Mouse (Mus musculus) testis, postnatal 10 days (tissue): Measurements from ENCODE around the gene Ifi35.
"Not testable (repeated sequence)": the region's sequence is repeated elsewhere in the genome, so short reads cannot be mapped to it uniquely, and the experiment has no call there.

Source experiments
- DNase-seq: peaks from one replicate; pipeline ENCODE4 v3.0.0; 2021; ENCODE audit warnings: low spot score

Ifi35 gene

DNA sequence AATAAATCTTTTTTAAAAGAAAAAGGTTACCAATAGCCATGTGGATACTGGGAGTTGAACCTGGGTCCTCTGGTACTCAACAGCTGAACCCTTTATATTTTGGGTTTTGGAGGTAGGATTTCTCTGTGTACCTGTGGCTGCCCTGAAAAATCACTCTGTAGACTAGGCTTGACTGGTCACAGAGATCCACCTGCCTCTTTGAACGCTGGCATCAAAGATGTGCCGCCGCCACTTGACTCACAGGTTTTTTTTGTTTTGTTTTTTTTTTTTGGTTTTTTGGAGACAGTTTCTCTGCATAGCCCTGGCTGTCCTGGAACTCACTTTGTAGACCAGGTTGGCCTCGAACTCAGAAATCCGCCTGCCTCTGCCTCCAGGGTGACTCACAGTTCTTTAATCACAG is 421 bp upstream of the Ifi35 start:
- DNase-seq, result no peak

DNA sequence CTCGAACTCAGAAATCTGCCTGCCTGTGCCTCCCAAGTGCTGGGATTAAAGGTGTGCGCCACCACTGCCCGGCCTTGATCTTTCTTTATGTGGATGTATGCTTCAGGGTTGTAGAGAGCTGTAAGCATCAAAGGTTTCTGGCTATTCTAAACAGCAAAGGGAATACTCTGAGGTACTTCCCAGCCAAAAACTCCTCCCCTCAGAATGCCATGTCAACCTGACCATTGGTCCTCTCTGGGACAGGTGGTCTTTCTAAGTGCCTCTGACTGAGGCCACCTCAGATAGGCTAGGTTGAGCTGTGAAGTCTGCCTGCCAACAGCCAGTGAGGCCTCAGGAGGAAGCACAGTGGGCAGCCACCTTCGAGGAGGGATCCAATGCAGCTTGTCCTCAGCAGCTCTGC is 692 bp downstream of the Ifi35 start:
- no peak for DNase-seq

DNA sequence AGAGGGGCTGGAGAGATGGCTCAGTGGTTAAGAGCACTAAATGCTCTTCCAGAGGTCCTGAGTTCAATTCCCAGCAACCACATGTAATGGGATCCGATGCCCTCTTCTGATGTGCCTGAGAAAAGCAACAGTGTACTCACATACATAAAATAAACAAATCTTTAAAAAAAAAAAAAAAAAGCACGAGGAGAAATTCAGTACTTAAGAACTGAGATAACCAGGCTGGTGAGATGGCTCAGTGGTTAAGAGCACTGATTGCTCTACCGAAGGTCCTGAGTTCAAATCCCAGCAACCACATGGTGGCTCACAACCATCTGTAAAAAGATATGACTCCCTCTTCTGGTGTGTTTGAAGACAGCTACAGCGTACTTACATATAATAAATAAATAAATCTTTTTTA is 1.4 kb downstream of the Ifi35 start:
- not testable (repeated sequence) for DNase-seq

DNA sequence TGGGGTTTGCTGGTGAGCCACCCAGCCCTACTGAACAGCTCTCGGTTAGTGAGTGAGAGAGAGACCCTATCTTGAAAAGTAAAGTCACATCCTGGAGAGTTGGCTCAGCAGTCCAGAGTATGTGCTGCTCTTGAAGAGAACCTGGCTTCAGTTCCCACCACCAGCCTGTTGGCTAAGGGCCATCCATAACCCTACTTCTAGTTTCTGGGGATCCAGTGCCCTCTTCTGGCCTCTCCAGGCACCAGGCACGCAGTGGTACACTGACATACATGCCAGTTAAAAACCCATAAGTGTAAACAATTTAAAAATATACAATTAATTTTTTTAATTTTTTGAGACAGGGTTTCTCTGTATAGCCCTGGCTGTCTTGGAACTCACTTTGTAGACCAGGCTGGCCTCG is 2.2 kb downstream of the Ifi35 start:
- no peak for DNase-seq

DNA sequence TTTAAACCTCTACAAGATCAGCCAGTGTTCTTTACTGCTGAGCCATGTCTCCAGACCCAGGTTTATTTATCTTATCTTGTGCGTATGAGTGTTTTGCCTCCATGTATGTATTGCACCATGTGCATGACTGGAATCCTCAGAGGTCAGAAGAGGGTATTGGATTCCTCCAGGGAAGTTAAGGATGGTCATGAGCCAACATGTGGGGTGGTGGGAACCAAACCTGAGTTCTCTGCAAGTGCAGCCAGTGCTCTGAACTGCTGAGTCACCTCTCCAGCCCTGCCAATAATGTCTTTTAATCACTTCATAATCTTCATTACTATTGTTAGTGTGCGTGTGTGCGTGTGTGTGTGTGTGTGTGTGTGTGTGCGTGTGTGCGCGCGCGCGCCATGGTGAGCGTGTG is 3.3 kb downstream of the Ifi35 start:
- no peak for DNase-seq

DNA sequence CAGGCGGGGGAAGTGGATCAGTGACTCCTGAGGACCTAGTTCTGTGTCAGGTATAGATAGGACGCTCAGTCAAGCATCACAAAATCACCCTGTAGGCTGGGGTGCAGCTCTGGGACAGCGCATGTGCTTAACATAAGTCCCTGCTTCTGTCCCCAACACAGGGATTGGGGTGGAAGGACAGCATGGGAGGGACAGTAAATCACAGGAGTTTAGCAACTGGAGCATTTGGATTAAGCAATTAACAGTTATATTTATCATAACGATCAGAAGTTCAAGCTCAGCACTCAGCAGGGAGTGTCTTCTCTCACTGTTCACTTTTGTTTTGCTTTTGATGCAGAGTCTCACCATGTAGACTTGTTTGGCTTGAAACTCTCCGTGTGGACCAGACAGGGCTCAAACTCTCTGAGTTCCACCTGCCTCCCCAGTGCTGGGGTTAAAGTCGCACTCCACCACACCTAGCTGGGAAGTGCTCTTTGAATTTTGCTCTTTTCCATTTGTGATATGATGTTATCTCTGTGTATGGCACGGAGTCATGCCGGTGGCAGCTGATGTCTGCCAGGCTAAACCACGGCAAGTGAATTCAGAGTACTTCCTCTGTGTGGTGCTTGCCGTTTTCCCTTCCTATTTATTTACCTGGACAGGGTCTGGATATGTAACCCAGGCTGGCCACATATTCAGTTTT is 4.0 kb downstream of the Ifi35 start:
- DNase-seq, result no peak

DNA sequence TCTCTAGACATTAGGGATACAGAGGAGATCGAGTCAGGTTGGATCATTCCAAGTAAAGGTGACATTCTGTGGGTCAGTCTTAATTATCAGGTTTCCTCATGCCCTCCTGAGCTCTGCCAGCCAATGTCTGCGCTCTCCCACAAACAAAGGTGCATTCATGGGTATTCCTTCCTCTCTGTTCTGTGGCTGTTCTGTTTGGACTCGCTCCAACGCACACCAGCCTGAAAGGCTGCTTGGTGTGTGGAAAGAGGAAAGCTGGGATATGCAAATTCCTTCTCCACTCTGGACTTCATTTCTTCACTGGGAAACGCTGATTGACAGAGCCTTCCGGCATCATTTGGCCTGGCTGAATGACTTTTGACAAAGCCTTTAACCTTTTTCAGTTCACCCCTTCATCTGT is 6.5 kb downstream of the Ifi35 start:
- DNase-seq, result no peak

DNA sequence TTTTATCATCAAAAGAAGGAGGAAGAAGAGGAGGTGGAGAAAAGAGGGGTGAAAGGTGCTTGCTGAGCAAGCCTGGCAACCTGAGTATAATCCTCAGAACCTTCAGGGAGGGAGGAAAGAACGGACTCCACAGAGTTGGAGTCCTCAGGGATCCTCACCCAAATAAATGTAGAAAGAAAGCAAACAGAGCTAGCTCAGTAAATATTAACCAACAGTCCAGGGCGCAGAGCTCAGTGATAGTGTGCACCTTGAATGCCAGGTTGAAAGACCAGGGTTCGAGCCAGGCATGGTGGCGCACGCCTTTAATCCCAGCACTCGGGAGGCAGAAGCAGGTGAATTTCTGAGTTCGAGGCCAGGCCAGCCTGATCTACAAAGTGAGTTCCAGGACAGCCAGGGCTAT is 7.4 kb downstream of the Ifi35 start:
- DNase-seq, result no peak

DNA sequence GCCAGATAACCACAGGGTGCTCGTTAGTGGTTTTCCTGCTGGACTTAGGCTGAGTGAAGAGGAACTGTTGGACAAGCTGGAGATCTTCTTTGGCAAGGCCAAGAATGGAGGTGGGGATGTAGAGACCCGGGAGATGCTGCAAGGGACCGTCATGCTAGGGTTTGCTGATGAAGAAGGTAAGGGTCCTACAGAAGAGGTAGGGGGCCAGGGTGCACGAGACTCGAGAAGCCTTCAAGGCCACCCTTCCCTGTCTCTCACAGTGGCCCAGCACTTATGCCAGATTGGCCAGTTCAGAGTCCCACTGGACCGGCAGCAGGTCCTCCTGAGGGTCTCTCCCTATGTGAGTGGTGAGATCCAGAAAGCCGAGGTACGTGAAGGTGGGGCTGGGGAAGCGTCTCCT is 9.4 kb downstream of the Ifi35 start:
- DNase-seq, result no peak

DNA sequence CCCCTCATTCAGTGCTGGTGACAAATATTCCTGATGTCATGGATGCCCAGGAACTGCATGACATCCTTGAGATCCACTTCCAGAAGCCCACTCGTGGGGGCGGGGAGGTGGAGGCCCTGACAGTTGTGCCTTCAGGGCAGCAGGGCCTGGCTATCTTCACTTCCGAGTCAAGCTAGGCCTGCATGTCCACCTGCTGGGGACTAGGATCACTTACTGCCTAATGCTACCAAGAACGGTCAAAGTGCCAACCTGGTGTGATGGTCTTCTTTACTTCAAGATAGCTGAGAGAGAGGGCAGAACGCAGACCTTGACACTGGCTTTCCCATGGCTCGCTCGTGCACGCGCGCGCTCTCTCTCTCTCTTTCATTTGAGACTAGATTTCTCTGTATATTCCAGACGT is 10.0 kb downstream of the Ifi35 start:
- no peak for DNase-seq

DNA sequence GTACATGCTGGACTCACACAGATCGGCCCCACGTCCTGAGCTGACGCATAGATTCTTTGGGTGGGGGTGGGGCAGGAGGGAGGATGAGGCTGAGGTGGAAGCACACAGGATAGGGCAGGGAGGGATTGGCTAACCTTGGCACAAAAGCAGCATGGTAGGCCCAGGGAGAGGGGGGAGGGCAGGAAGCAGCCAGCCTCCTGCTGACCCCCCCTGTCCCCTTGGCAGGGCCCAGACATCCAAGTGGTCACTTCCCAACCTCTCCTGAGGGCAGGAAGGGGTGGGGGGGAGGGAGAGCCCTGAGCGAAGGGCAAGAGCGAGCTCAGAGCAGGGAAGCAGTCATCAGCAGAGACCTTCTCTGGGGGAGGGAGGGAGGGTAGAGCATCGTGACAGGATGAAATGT is 11.5 kb downstream of the Ifi35 start:
- no peak for DNase-seq

DNA sequence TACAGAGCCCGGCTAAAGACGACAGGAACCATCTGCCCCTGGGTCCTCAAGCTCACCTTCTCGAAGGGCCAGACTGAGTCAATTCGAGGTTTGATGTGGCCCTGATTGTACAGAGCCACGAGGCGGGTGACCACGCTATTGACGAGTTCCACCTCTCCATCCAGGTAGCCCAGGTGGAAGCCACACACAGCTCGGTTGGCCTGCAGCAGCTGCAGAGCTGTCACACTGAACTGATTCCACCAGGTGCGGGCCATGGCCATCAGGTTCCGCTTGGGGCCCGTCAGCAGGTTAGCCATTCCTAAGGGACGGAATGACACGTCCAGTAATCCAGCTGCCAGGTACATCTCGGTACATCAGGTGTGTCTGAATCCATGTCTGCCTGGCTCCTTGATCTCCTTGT is 12.1 kb downstream of the Ifi35 start:
- DNase-seq, result no peak

DNA sequence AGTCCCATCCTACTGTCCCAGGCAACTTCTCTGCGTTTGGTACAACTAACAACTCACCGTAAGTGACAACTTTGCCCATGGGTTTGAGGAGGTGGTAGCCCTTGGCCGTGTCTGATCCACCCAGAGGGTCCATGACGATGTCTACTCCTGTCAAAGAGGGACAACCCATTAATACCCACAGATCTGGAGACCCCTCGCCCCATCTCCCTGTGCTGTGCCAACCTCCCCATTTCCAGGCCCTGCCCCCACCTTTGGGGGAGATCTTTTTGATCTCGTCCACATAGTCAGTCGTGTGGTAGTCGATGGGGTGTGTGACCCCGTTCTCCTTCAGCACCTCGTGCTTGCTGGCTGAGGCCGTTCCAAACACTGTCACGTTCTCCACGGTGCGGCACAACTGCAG is 13.9 kb downstream of the Ifi35 start:
- DNase-seq, result no peak

DNA sequence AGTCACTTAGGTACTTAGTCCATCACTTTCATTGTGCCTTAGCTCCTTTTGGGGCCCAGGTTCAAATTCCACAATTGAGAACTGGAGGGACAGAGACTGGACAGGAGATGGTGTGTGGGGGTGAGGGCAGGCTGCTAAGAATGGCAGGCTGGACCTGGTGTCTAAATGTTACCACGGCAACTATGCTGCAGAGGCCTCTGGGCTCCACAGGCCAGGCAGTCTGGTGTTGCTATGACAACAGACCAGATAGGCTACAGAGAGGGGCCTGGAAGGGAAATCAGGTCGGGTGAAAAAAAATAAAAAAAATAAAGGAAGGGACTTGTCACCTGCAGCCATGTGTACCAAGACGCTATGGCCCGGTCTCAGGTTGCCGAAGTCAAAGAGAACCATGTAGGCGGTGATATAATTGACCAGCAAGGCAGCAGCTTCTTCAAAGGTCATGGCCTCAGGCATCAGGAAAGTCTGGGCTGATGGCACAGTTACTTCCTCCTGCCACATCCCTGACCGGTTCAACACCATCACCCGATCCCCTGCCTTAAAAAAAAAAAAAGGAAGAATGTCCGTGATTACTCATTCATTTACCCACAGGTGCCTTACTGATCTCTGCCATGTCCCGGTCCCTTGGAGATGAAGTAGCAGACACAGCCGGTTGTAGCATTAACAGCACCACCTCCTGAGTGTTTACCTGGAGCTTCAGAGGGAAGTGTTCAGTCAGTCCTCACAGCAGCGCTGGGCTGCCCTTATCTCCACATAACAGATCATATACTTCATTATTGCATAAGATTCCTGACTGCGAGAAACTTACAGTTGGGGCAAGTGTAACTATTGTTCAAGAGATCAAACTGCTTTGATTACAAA is 14.6 kb downstream of the Ifi35 start:
- DNase-seq, result no peak

DNA sequence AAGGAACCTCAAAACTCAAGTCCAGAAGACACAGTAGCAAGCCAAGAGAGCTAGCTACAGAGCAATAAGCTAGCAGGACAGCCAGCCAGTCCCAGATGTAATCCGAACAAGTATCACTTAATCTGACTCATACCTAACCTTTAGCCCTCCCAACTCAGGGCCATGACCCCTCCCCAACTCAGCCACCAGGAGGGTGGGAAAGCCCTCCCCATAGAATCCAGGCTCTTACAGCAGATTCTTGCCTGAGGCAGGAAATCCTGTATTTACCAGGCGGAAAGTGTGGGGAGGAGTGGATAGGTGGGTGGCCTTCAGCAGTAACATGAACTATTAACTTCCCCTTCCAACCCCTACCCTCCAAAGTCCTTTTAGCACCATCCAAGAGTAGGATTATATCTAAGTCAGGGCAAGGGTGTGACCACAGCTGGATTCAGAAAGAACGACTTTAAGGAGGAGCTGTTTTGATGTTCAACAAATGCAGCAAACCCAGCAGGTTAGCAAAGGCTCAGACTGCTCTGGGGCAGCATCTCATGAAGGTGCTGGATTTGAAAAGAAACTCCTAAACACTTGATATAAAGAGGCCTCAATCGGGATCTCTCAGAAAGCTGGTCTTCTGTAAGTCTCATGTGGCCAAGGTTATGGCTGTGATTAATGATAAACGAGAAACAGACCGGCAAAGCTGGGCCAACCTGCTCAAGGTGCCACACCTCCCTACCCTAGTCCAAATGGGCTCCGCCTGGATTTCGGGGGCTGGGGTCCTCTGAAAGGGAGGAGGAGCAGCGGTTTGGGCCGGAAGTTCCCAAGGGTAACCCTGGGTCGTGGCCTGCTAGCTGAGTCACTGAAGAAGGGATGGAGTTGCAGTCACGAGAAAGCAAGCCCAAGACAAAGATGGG is 16.2 kb downstream of the Ifi35 start, which contains the start of gene Rnd2:
TSS of gene Rnd2 (plus strand) at position 789 of the 890 bp plus-strand sequence.
- no peak for DNase-seq

DNA sequence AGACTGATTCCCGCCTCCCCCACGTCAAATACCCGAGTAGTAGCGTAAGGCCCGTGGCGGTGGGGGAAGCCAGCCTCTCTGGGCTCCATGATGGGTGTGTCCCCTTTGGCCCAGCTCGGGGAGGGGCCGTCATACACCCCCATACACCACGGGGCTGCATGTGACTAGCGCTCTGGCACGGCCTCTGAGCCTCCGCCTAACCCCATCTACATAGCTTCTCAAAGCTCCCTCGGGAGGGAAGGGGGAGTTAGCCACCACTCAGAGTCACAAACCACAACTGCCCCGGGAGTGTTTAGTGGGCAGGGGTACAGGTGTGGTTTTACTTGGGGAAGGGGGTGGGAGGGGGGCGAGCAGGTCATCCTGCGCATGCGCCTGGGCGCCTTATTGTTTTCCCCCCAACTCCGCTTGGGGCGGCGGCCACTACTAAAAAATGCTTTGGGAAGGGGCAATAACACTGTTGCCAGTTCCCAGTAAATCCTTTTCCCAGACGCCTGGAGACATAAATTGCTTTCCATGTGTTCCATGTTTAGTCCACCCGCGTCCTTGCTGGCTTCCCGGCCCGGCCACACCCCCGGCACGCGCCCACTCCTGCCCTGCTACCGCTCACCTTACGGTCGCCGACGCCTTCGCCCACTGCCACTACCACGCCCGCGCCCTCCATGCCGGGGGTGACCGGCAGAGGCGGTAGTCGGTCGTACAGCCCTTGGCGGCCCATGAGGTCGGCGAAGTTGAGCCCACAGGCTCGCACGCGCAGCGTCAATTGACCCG is 17.1 kb downstream of the Ifi35 start:
- peak; percentile 77 for DNase-seq

DNA sequence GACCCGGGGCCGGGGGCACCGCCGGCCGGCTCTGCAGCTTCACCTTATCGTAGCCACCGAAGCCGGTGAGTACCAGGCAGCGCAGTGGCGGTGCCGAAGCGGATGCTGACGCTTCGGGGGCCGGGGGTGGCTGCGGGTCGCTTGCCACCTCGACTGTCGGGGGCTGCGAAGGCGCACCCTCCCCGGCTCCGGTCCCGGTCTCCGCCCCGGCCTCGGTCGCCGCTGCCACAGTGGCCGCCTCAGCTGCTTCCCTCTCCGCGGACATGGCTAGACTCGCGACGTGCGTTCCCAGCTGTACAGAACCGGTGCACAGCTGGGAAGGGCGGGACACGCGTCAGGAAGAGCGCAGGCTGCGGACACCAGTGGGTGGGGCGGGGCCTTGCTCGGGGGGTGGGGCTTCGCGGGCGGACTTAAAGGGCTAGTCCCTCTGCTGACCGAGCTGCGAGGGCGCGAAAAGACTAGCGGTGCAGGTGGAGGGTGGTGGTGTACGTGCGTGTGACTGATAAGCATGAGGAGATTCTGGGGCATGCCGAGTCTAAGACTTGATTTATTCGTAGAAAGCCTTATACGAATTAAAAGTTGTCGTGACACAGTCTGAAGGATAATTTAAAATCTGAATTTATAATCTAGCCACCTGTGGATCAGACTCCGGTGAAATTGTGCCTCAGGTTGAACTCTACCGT is 17.8 kb downstream of the Ifi35 start, which contains the start of gene Vat1:
TSS of gene Vat1 (minus strand) at position 362 of the 683 bp plus-strand sequence.
- DNase-seq, result peak; percentile 86

DNA sequence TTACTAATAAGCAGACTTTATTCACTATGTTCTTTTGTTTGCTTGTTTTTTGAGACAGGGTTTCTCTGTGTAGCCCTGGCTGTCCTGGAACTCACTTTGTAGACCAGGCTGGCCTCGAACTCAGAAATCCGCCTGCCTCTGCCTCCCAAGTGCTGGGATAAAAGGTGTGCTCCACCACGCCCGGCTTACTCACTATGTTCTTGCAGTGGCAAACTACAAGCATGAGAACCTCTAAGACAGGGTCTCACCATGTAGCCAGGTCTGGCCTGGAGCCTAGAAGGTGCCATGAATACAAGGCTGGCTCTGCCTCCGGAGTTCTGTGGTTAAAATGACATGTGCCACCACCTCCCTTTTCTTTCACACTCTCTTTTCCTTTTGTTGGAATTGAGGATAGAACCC is 18.3 kb downstream of the Ifi35 start:
- DNase-seq, result not testable (repeated sequence)

DNA sequence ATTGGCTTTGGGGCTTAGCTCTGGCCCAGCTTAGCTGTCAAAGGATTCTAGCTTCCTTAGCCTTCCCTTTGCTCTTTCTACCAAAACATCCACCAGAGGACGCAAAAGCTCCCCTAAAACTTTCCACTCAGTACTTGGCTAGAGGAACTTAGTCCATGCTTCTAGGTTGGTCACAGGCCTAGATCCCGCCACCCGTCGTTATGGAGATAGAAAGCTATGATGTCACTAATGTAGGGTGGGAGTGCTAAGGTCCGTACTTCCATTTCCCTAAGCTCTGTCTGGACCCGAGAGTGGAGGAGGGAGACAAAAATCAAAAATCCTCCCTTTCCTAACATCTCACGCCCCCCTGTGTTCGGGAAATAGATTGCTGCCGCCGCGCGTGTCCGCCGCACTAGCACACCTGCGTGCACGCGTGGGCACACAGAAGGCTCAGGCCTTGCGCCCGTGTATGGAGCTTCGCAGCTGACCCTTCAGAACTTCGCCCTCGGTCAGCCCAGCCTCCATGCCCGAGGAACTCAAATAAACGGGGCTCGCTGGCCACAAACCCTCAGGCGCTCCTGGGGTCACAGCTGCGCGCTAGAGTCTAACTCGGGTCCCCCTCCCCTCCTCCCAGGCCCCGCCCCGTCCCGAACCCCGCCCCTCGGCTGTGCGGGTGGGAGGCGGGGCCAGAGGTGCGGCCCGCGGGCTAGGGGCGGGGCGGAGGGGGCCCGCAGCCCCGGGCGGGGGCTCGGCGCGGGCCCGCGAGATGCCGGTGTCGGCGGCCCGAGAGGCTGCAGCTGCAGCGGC is 19.5 kb downstream of the Ifi35 start:
- DNase-seq, result peak; percentile 88

DNA sequence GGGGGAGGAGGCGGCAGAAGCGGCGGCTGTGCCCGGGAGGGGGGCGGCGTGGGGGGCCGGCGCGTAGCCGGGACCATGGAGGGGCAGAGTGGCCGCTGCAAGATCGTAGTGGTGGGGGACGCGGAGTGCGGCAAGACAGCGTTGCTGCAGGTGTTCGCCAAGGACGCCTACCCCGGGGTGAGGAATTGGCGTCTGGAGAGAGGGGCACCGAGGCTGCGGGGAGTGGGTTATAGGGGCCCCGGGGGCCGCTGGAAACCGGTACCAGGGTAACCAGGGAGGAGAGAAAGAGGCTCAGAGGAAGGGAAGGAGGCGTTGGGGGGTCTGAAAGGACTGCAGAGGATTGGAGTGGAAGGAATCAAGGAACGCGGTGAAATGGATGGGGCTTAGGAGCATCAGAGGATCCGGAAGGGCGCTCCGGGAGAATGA is 20.1 kb downstream of the Ifi35 start:
- no peak for DNase-seq
